Mouse (Mus musculus): ENCODE results near the gene Gemin5.

DNA sequence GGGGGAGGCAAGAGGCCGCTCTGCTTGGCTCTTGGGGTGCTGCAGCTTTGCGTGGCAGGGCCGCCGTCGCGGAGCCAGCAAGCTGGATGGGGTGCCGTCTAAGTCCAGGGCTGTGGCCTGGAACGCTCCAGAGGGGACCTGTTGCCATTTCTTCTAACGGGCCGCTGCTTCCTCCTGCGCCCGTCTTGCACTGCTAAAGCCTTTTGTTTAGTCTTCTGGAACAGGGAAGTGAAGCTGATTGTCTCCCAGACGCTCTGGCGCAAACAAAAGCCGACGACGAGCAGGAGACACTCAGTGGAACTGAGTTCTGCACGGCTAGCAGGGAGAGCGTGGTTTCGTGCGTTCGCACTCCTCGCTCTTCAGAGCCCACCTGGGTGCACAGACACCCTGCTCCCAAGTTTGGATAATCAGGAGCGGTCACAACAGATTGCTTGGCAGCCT, 64.0 kb downstream of the Gemin5 start:
- TF ChIP-seq CTCF (IDR thresholded peaks at IDR 0.05; ENCODE audit: low read depth, low read length) (no peak), POLR2A (IDR thresholded peaks at IDR 0.05; ENCODE audit: borderline replicate concordance, low read depth, low read length) (no peak)

Measured in bone marrow macrophage, adult 2 months (primary cell).